Mouse (Mus musculus): Measurements from ENCODE around the gene Gucy1b2. TPM values are rescaled to one million over a fixed set of nuclear protein-coding genes. Genes with fewer than 3 reads are reported as not detected.

Gene Gucy1b2
- total RNA-seq, 2 experiments from 2014 or later = not detected

DNA sequence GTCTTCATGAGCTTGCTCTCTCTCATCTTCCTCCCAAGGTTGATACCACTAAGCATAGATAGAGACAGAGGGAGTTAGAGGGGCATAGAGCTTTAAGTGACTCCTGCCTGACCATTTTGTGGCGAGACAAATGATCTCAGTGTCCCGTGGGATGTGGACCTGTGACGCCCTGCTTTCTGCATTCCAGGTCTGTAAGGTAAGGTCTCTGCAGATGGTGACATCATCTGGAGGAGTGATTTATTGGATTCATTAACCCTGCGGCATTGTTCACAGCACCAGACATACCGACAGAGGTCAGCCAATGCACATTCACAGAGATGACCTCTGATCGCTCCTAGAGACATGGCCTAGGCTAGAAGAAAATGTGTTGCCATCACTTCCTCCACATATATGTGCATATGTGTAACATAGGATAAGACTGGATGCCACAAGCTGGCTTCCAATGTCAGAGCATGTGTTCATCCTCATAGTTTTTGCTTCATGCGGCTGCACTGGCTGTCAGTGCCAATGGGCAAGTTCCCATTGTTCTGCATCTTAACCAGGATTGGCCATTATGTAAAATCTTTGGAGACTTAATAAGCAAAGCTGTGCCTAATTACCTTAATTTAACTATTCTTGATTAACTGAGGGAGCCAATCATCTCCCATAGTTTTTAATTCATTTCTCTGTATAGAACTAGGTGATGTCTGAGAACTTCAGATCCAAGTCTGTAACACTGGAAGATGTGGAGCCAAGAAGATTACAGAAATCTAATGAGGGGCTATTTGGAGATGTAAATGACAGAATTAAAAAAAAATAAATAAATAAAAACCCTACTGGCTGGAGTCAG, 9.5 kb downstream of the Gucy1b2 start:
- no peak for DNase-seq

DNA sequence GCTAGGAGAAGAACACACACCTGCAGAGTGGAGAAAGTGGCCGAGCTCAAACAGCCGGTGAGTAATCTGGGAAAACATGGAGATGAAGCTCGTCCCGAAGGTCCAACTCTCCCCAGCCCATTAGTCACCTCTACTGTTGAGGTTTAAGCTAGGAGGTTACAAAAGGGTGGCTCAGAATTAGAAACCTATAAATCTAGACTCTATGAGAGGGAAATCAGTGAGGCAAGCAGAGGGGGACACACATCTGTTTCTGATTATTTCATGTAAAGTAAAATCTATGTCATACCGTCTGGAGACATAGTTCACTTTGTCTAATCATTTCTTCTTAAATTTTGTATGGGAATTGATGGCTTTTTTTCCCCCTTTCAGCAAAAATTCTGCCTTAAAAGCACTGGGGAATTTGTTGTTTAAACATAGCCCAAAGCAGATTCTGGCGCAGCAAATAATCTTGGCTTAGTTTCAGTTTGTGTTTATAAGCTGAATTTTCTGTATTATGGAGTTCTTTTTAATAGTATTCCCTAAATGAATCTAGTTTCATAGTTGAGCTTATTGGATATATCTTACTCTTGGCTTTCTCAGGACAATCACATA, 12.2 kb downstream of the Gucy1b2 start:
- DNase-seq = no peak

DNA sequence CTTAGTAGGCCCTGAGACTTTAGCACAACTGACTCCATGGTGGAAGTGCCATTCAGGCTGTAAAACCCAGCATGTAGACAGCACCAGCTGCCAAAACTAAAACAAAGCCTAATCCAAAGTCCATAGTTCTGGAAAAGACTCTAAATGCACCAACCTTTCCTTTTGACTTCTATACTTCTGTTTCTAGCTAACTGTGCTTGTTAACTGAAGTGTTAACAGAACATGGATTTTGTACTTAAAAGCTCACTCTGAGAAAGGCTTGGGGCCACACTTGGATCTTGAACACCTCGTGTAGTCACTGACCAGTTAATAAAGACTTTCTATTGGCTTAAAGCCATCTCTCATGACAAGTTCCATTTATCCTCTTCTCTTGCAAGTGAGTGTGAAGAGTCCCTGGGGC, 13.1 kb downstream of the Gucy1b2 start:
- no peak for DNase-seq

DNA sequence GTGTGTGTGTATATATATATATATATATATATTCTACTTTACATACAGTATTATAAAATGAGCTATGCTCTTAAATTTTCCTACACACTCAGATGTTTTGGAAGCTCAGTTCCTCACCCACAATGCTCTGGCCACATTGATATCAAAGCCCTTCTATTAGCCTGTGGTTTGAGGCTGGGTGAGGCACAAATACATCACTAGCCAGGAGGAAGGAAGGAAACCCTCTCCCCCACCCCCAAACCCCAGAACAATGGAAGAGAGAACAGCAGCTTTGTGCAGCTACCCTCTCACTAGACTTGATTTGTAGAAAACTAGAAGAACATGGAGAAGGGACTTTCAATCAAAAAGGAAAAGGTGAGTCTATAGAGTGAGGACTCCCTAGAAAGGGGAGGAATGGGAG, 16.1 kb downstream of the Gucy1b2 start:
- DNase-seq = no peak

DNA sequence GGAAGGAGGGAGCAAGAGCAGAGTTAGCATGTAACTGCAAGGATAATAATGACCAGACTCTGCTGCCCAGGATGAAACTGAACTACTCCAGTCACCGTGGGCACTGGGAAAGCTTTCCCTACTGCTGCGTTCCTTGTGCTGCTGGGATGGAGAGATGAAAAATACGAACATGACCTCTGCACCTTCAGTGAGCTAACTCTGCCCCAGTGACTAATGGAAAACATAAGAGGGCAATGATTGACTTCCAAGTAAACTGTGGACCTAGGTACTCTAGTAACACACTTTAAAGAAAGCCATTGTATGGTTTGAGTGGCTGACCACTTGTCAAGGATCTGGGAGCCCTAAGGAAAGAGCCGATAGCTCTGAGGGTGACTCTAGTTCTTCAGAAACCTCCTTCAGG, 17.9 kb downstream of the Gucy1b2 start:
- DNase-seq = no peak

DNA sequence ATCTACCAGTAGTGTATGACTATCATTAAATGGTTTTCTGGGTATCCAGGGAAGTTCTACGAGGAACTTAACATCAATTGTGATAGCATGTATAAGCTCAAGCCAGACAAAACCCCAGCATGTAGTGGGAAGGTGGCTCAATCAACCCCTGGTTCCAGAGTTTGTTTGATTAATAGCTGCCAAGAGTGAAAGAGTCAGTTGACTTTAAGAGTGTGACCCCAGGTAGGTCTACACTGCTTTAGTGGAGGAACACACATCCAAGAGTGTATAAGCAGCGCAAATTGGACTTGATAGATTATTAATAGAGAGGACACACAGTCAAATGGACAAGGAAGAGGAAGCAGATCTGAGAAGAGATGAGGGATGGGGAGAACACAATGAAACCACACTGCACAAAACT, 18.3 kb downstream of the Gucy1b2 start:
- DNase-seq = no peak

DNA sequence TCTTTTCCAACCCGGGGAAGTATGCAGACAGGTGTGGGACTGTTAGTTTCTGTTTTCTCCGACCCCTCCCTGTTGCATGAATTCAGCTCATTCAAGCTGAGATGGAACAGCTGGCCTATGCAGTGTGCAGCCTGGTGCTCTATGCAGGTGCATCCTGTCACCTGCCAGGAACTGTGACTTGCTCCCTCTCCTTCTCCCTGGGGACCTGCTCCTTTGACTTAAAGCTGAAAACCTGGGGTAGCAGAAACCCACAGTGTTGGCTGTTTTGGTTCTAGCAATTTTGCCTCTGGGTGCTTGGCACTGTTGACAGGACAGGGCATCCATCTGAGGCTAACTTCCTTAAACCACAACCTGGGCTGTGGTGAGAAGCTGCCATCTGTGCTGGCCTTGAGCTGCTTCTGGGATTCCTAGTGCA, 30.8 kb downstream of the Gucy1b2 start:
- peak; percentile 13 for DNase-seq

DNA sequence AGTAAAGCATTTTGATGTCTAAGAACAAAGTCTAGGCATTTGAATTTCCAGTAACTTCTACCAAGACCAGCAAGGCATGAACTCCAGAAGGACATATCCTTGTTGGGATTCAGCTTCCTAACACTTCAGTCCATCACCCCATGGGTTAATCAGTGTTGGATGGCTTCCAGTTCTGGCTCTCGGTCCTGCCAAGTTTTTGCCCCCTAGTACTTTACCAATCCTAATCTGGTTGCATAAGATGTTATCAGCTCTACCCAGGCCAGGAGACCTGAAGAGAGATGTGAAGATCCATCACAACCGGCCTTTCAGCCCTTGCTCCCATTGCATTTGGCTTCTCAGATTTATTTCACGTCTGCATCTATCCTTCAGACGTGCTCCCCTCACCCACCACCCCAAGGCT, 33.8 kb downstream of the Gucy1b2 start:
- DNase-seq = no peak

DNA sequence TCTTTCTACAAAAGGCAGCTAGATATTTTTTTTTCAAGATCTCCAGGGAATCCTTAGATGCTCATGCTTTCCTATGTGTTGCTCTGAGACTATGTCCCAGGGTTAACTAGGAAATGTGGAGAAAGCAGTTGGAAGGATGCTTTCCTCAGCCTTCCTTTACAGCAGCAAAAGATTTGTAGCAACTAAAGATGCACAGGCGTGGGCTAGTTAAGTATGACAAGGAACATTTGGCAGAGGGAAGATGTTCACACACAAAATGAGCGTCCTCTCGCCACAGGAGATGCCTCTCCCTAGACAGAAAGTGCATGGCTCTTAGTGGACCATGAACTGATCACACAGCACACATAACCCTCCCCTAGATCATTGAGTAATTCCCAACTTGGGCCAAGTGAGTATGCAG, 38.6 kb downstream of the Gucy1b2 start:
- no peak for DNase-seq

DNA sequence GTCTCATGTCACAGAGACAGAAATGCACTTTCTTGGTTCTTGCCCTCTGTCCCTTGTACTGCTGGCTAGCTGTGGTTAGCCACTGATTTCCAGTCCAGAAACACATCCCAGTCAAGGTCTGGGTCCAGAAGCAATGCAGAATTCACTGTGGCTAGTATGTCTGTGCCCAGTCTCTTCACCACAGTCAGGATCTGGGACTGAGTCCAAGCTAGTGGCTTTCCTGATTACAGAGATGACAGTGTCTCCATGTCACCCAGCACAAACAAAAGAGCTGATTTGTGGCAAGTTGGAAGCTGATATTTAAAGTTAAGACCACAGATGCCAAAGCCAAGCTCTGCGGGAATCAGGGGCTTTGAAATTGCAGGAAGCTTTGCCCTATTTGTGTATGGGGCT, 39.4 kb downstream of the Gucy1b2 start:
- DNase-seq = no peak

DNA sequence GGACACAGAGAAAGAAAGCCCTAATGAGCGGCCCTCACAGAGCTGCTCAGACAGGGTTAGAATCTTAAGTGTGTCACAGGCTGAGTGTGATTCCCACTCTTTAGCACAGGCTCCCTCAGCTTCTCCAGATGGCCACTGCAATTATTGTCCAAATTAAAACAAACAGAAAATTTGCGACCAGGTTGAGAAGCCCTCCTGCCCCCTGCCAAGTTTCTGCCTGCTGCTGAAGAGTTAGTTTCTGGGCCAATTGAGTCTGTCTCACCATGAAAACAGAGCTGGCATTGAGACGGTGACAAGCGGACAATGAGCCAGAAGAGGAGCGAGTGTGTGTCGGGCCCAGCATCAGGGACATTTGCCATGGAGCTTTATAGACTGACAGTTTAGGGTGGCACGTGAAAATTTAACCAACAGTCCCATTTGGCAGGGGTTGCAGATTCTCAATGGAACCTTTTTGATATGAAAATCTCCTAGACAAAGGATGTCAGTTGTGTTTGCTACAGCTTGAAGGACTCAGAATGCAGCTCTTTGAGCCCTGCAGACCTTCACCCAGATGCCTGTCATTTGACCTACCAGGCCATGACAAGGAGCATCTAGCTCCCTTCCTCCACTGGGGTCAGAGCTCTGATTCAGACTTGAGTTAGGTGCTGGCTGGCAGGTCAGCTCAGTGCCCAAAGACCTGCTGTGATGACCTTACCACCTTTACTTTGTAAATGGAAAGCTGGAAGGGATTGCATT, 39.9 kb downstream of the Gucy1b2 start:
- DNase-seq = no peak

DNA sequence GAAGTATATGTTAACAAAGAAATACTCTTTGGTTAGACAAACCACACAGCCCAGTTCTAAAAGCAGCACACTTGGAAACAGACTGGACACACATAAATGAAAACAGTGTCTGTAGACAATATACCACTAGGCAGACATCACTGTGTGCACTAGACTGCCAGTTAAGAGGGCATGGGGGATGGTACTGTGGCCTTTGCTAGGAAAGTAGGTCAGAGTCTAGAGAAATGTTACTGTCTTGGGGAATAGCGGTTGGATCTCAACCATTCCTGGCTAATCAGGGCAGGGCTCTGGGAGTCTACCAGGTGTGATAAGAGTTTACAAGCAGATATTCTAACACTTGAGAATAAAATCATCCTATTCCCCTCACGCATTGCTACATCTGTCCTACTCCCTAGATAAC, 60.7 kb downstream of the Gucy1b2 start:
- no peak for DNase-seq

DNA sequence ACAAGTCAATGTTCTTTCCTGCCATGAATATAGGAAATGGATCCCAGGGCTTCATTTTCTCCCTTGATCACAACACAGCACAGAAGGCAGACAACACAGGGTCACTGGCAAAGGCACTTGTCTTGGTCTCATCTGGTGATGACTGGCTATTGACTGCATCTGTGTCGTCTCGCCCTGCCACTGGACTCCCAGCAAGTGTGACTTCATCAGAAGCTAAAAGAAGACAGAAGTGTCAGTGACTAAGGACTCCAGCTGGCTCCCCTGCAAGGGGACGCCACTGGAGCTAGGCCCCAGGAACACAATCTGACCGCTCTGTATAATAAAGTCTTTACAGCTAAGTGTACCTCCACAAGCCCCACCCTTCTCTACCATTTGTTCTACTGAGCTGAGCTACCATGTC, 63.3 kb downstream of the Gucy1b2 start:
- DNase-seq = no peak

DNA sequence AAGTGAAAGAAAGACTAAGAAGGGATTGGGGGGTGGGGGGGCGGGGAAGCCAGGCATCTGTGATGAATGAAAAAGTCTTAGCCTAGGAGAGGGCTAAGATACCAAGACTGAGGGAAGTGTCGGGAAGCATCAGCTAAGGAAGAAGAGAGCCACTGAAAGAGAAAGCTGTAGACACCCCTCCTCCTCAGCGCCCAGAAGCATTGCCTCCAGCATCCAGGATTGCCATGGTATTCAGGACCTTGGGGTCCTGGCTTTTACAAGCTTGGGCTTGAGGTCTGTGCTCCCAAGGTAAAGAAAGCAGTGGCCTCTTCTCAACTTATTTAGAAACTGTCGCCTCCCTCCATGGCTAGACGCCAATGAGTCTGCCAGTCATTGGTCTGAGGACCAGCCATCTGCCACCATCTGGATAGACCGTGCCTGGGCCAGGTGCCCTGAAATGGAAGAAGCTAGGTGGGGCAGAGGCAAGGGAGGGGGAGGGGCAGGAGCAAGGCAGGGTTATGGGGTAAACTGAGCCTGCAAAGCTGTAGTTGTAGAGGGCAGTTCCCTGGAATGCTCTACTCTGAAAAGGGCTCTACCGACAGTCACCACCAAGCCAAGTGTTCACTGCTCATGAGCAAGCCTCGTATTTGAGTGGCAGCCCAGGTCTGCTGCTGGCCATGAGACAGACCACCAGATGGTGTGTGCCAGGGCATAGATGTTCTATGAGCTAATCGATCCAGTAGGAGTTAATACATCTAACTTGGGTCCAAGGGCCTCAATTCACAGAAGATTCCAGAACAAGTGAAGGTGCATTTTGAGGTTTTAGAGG, 66.2 kb downstream of the Gucy1b2 start:
- DNase-seq = no peak

DNA sequence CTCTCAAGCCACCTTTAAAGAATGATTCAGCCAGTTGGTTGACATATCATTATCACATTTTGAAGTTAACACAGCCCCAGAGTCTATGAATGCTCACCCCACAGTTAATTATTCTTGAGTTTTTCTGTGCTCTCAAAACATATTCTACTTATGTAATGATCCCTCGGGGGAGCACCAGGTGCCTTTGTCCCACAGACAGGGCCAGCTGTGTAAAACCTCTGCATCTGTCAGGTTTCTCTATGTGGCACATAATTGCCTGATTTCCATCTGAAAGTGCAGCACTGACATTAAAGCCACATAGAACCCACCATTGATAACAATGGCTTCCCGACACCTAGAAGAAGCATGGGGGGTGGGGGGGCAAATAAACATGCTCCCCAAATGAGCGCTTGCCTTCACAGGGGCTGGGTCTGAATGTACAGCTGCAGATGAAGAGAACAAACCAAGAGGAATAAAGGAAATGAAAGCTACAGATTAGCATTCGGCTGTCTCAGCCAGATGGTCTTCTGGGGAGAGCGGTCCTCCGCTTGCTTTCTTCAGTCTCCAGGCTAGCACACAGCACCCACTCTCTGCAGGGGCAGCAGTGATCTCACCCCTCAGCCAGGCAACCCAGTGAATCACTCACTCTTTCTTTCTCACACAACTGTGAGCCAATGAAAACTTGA, 66.9 kb downstream of the Gucy1b2 start:
- DNase-seq = no peak

DNA sequence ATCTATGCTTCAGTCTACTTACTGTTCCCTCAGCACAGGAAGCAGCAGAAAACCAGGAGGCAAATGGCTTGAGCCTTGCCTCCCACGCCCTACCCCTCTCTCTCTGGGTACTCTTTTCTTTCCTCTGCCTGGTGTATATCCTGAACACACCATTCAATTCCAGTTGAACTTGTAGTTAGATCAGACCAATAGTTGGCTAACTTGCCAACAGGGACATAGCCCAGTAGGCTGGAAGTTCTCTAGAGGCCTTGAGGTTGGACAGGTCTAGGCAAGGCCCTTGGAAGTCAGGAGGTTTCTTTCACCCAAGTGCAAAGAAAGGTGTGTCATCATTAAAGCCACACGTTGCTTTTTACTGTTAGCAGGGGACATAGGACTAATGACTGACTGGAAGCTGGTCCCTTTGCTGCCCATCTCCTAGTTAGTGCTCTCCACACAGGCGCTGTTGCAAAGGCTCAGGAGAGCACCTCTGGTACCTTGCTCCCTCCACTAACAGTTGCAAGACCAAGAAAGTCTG, 72.2 kb downstream of the Gucy1b2 start:
- no peak for DNase-seq

DNA sequence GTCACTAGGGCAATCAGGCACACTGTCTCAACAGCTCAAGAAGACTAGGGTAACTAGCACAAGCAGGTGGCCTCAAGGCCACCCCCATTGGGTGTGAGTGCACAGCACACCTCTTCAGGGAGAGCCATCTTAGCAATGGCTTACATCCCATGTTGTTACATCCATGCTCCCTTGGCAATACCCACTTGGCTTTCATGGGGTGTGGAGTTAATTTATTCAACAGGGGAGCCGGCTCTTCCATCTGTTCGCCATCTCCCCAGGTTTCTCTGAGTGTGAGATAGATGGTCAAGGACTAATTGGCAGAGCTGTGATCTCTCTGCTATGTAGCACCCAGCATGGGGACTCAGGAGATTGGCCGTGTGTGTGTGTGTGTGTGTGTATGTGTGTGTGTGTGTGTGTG, 73.0 kb downstream of the Gucy1b2 start:
- no peak for DNase-seq

DNA sequence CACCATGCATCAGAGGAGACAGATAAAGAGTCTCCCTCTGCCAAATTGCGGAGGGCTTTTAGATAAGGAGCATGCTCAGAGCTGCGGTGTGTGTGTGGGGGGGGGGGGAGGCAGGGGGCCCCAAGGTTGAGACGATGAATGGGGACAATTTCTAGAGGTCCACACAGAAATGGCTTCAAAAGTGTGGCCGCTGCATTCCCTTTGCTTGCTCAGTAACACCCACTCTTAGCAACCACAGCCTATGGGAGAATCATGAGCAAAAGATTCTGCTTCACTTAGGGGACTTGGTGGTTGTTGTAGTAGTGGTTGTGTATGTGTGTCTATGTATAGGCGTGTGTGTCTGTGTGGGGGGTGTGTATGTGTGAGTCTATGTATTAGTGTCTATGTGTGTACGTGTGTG, 75.5 kb downstream of the Gucy1b2 start:
- DNase-seq = no peak

DNA sequence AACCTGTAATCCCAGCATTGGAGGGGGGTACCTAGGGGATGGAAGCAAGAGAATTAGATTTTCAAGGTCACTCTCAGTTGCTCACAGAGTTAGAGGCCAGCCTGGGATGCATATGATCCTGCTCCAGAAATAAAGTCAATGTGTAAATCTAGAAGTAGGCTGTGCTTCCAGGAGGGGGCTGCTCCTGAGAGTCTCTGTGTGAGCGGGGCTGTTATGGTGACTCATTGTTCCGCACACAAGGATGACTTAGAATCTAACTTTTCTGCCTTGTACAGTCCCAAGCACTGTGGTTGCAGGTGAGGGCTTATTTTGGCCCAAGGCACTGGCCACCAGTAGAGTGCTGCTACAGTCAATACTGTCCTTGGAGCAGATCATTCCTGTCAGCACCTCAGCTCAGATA, 76.7 kb downstream of the Gucy1b2 start:
- DNase-seq = no peak

DNA sequence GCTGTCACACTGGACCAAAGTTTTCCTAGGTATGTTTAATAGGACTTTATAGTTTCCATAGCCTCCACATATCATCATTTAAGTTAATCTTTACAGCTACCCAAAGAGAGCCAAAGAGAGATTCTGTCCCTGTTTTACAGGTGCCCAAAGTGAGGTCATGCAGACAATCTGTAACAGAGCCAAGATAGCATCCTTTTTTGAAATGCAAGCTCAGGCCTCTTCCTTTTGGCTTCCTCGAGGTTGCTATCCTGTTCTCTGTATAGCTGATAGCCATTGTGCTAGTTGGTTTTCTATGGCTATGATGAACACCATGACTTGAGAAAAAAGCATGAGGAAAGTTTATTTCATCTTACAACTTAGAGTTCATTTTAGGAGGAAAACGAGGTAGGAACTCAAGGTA, 80.0 kb downstream of the Gucy1b2 start:
- no peak for DNase-seq

DNA sequence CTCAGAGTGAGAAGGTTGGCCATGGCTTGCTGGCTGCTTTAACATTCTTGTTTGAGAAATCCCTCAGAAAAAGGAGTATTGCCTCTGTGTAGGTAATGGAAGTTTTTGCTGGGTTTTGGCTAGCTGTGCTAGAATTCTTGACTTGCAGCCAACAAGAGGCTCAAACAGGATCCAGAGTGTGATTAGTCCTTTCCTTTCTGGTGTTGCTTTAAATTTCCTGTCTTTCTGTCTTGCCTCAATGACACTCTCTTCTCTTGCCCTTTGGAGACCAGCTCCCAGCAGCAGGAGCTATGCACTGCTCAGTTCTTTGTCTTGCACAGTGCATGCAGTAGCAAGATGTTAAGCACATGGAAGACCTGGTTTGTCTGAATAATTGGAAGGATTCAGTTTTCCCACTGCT, 80.4 kb downstream of the Gucy1b2 start:
- DNase-seq = no peak

DNA sequence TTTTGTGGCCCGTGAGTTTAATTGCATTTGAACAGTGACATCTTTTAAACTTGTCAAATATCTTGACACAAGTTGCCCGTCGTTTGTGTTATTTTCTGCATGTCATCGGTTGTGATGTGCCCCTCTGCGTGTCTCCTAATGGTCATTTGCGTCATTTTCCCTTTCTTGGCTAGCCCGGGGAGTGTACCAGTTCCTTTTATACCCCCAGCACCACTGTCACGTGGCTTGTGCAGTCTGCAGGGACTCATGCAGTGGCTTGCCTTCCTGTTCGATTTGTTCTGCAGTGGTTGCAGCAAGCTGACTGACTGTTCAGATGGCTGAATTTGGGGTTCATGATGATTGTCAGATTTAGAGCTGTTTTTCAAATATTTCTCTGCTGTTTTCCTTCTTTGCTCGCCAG, 82.1 kb downstream of the Gucy1b2 start:
- no peak for DNase-seq

Data from gastrocnemius, postnatal 25 days (tissue).